Mouse (Mus musculus): ENCODE results near the gene Tdrd9. TPM values are rescaled to one million over a fixed set of nuclear protein-coding genes. Genes with fewer than 3 reads are reported as not detected.
"Not testable (repeated sequence)": the region's sequence is repeated elsewhere in the genome, so short reads cannot be mapped to it uniquely, and the experiment has no call there.

Gene Tdrd9
- polyA plus RNA-seq, 1 experiment from 2014 or later, result 0.48 TPM

DNA sequence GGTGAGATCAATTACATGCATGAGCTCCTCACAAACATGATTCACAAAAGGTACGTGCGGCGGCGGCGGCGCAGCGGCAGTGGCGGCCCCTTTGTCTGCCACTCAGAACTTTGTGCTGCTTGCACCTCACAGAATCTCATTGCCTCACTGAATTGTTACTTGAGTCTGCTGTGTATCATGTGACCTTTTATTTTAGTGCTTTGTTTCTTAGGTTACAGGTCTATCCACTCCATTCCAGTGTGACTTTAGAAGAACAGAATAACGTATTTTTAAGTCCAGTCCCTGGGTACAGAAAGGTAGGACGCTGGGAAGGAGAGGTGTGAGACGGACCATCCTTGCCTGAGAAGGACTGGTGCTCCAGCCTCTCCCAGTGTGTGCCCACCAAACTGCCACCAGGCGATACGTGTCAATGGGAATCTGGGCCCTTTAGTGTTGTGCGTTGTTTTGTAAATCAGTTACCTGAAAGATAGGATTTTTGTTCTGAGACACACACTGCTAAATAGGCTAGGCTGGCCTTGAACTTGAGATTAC lies 42.0 kb downstream of the Tdrd9 start:
- Histone ChIP-seq H3K4me3 (peak overlapping the region; percentile 20), H3K9me3 (no peaks in the 10 kb centered on the region), H3K27me3 (no peaks in the 10 kb centered on the region), H3K4me1 (replicated peaks) (peaks cover 10% of the 10 kb centered on the region), H3K9ac (peak overlapping the region; percentile 46; the same call in 1 of the 2 replicates), H3K27ac (peak overlapping the region; percentile 32; the same call in 1 of the 2 replicates), H3K36me3 (no peaks in the 10 kb centered on the region), H3K4me2 (peak overlapping the region; percentile 48)
- peak; percentile 17; the same call in 1 of the 2 replicates for ATAC-seq (ENCODE audit: low FRiP score)
- 13% methylated on average over 14 of the region's 14 CpGs for WGBS

DNA sequence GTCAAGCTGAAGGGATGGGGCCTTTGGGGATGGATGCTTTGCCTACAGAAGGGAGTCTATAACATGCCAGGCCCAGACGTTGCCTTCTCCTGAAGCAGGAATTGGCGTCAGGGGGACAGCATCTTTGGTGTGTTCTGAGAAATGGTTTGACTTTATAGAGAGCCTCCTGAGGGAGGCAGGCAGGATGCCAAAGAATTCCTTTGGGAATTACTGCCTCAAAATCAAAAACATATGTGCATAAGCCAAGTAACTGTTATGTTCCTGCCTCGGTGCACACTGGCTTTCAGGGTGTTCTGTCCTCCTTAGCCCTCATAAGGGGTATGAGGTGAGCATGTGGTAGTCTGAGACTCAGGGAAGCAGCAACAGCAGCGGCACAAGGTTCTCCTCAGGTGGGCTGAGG lies 45.0 kb downstream of the Tdrd9 start:
- no peak for ATAC-seq (ENCODE audit: low FRiP score)
- Histone ChIP-seq H3K9me3 (no peaks in the 10 kb centered on the region), H3K36me3 (no peaks in the 10 kb centered on the region), H3K4me1 (replicated peaks) (peaks cover 10% of the 10 kb centered on the region), H3K27ac (no peak overlapping the region), H3K27me3 (no peaks in the 10 kb centered on the region), H3K4me3 (no peak overlapping the region), H3K9ac (no peak overlapping the region), H3K4me2 (no peak overlapping the region)
- WGBS, result 80% methylated on average over 4 of the region's 4 CpGs

DNA sequence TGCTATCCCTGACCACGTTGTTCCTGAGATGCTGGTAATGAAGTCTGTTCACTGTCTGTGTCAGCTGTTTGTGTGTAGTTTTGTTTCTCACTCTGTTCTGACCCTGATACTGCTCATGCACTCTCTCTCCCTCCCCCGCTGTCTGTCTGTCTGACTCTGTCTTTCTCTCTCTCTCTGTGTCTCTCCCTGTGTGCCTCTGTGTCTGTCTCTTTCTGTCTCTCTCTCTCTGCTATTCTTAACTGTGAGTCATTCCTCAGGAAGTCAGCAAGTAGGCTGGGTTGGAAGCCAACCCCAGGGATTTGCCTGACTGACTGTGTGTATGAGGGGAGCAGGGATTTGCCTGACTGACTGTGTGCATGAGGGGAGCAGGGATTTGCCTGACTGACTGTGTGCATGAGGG lies 51.9 kb downstream of the Tdrd9 start:
- Histone ChIP-seq H3K27ac (no peak overlapping the region), H3K4me2 (no peak overlapping the region), H3K4me1 (replicated peaks) (no peaks in the 10 kb centered on the region), H3K4me3 (no peak overlapping the region), H3K27me3 (no peaks in the 10 kb centered on the region), H3K36me3 (no peaks in the 10 kb centered on the region), H3K9me3 (0 out of 2 replicates have a peak, but pooled peaks cover 5% of the 10 kb centered on the region), H3K9ac (no peak overlapping the region)
- no peak for ATAC-seq (ENCODE audit: low FRiP score)
- 81% methylated on average over 2 of the region's 2 CpGs for WGBS

DNA sequence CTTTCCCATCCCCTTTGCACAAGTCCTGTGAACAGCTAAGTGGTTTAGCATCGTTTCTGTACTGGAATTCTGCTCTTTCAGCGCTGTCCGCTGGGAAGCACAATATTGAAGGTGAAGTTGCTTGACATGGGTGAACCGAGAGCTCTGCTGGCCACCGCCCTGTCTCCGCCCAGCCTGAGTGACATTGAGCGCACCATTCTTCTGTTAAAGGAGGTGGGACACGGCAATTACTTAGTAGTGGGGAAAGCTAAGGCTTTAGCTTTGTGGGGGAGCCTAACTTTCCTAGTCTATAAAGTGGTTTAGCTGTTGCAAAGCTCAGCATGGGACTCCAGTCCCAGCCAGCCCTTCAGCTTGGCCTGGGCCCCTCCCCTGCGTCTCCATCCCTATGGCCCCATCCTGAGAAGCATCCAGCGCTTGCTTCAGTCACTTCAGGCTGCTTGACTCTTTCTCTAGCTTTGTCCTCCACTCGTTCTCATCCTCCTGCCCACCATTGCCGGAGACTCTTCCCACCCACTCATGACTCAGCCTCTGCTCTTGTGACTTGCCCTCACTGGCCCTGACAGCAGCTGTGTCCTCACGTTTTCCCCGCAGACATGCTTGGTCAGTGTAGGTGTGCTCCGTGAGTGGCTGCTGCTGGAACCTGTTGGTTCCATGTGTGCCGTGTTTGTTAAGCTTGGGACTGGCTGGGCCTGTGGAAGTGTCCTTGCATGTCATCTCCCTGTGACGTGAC lies 53.4 kb downstream of the Tdrd9 start:
- no peak for ATAC-seq (ENCODE audit: low FRiP score)
- WGBS, result 80% methylated on average over 17 of the region's 17 CpGs

DNA sequence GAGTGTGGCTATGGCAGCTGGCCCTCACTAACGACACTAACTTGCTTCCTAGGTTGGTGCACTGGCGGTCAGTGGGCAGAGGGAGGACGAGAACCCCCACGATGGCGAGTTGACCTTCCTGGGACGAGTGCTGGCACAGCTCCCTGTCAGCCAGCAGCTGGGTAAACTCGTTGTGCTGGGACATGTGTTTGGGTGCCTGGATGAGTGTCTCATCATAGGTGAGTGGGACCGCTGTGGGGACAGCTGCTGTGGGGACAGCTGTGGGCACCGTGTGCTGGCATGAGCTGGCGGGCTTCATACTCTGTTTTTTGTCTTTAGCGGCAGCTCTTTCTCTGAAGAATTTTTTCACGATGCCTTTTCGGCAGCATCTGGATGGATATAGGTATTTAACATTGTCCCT lies 54.1 kb downstream of the Tdrd9 start:
- Histone ChIP-seq H3K4me2 (no peak overlapping the region), H3K27ac (no peak overlapping the region), H3K27me3 (no peaks in the 10 kb centered on the region), H3K9ac (no peak overlapping the region), H3K36me3 (no peaks in the 10 kb centered on the region), H3K4me1 (replicated peaks) (no peaks in the 10 kb centered on the region), H3K9me3 (0 out of 2 replicates have a peak, but pooled peaks cover 5% of the 10 kb centered on the region), H3K4me3 (no peak overlapping the region)
- no peak for ATAC-seq (ENCODE audit: low FRiP score)
- WGBS, result 92% methylated on average over 13 of the region's 13 CpGs

More for the DNA sequence above, 53.4 kb downstream of the Tdrd9 start:
- H3K4me1 ChIP-seq (replicated peaks), result no peaks in the 10 kb centered on the region
- H3K27me3 ChIP-seq, result no peaks in the 10 kb centered on the region
- H3K4me2 ChIP-seq, result no peak overlapping the region
- H3K9ac ChIP-seq, result no peak overlapping the region
- H3K27ac ChIP-seq, result no peak overlapping the region
- H3K4me3 ChIP-seq, result no peak overlapping the region
- no peaks in the 10 kb centered on the region for H3K36me3 ChIP-seq
- H3K9me3 ChIP-seq, result 0 out of 2 replicates have a peak, but pooled peaks cover 5% of the 10 kb centered on the region

DNA sequence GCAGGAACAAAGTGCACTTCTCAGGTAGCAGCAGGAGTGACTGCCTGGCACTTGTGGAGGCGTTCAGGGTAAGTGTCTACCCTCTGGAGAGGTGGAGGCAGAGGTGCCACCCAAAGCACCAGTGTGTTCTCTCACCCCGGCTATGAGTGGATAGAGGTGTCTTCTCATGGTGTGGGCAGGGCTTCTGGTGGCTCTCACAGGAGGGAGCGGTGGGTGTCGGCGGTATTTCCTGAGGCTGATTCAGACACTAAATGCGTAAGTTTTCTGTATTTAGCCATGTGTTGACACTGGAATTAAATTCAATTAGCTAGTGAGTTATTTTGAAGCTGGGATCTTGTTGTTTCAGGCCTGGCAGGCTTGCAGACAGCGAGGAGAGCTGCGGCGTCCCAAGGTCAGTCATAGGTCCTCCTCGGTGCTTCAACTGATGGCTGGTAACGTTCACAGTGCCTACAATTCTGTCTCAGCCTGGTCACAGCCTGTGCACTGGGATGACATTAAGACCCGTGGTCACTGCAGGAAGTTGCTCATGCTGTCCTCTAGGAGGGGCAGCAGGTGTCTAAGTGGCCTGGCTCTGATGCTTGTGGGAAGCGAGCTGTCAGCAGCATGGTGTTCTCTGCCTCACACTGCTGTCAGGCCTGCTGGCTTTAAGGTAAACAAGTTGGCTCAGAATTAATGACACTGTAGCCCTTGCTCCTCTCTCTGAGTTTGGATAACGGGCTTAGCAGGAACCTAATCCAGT lies 54.7 kb downstream of the Tdrd9 start:
- H3K4me2 ChIP-seq, result no peak overlapping the region
- H3K9me3 ChIP-seq, result 0 out of 2 replicates have a peak, but pooled peaks cover 5% of the 10 kb centered on the region
- H3K9ac ChIP-seq, result no peak overlapping the region
- H3K36me3 ChIP-seq, result no peaks in the 10 kb centered on the region
- H3K27ac ChIP-seq, result no peak overlapping the region
- no peaks in the 10 kb centered on the region for H3K27me3 ChIP-seq
- no peak for ATAC-seq (ENCODE audit: low FRiP score)
- no peaks in the 10 kb centered on the region for H3K4me1 ChIP-seq (replicated peaks)
- no peak overlapping the region for H3K4me3 ChIP-seq
- WGBS, result 86% methylated on average over 14 of the region's 14 CpGs

DNA sequence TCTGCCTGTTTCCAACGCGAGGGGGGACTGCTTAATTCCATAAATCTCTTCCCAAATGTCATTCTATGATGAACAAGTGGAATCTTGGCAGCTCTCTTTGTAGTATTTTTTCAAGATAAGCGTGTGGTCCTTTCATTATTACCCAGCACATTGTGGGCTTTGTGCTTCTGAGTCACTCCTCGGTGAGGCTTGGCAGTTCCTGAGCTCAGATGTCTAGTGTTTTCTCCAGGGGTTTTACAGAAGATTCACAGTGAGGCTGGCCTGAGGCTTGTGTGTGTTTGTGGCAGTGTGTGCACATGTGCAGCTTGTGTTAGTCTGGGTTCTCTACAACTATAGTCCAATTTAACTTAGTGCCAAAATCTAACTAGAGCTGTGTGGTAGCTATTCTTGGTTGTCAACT lies 56.0 kb downstream of the Tdrd9 start:
- no peak overlapping the region for H3K4me3 ChIP-seq
- H3K36me3 ChIP-seq, result no peaks in the 10 kb centered on the region
- H3K9me3 ChIP-seq, result 0 out of 2 replicates have a peak, but pooled peaks cover 3% of the 10 kb centered on the region
- 69% methylated on average over 4 of the region's 4 CpGs for WGBS
- ATAC-seq (ENCODE audit: low FRiP score), result no peak
- H3K4me1 ChIP-seq (replicated peaks), result no peaks in the 10 kb centered on the region
- no peak overlapping the region for H3K4me2 ChIP-seq
- H3K27me3 ChIP-seq, result no peaks in the 10 kb centered on the region
- no peak overlapping the region for H3K9ac ChIP-seq
- no peak overlapping the region for H3K27ac ChIP-seq

DNA sequence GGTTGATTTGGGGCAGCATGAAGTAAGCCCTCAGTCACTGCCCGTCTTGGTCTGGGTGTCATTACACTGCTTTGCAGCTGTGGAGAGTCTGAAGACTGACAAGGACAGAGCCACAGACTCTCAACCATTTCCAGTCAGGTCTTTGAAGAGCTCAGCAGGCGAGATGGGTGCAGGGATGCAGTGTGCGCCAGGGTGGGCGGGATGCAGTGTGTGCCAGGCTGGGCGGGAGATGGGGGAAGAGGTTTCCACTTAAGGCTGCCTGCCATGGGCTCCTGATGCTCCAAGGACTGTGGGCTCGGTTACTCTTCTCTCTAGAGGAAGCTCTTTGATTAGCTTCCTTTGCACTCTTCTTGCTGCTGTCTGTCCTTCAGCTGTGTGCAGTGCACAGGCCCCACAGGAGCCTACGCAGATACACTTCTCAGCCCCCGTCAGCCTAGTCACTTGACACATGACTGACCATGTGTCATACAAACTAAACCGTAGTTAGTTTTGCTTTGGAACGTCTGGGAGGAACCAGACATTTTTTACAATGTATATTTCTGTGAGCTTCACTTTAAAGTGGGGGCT lies 62.1 kb downstream of the Tdrd9 start:
- no peak for ATAC-seq (ENCODE audit: low FRiP score)
- Histone ChIP-seq H3K9ac (no peak overlapping the region), H3K4me3 (no peak overlapping the region), H3K4me1 (replicated peaks) (no peaks in the 10 kb centered on the region), H3K27ac (no peak overlapping the region), H3K27me3 (no peaks in the 10 kb centered on the region), H3K9me3 (no peaks in the 10 kb centered on the region), H3K4me2 (no peak overlapping the region), H3K36me3 (no peaks in the 10 kb centered on the region)
- WGBS, result 86% methylated on average over 10 of the region's 10 CpGs

DNA sequence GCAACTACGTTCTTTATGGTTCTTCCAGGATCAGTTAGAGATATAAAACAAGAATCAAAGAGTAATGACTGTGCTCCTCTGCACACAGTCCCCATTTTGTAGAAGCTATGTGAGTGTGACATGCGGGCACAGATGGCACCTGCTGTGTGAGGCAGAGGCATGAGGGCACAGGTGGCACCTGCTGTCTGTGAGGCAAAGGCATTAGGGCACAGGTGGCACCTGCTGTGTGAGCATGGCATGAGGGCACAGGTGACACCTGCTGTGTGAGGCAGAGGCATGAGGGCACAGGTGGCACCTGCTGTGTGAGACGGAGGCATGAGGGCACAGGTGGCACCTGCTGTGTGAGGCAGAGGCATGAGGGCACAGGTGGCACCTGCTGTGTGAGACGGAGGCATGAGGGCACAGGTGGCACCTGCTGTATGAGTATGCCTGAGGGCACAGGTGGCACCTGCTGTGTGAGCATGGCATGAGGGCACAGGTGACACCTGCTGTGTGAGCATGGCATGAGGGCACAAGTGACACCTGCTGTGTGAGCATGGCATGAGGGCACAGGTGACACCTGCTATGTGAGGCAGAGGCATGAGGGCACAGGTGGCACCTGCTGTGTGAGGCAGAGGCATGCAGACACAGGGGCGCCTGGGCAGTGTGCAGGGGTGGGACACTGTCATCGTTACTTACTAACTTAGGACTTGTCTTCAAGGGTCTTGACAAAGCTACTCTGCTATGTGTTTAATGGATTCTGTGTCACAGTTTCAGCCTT lies 64.2 kb downstream of the Tdrd9 start:
- H3K36me3 ChIP-seq; H3K4me2 ChIP-seq; H3K27ac ChIP-seq; H3K4me3 ChIP-seq; H3K9ac ChIP-seq; ATAC-seq (ENCODE audit: low FRiP score); H3K4me1 ChIP-seq (replicated peaks); H3K27me3 ChIP-seq; H3K9me3 ChIP-seq: not testable (repeated sequence)
- 80% methylated on average over 6 of the region's 6 CpGs for WGBS

DNA sequence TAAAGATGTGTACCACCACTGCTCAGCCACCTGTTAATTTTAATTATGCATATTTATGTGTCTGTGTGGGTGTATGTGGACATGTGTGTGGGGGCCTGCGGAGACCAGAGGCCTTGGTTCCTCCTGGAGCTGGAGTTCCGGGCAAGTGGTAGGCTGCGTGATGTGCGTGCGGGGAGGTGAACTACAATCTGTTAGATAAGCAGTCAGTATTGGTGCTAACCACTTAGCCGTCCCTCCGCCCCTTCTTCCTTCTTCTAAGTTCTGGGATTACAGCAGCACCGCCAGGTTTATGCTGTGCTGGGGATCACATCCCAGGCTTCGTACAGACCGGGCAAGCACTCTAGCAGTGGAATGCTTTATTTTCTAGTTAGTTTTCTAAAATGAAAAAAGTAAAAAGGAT lies 67.1 kb downstream of the Tdrd9 start:
- H3K27ac ChIP-seq, result no peak overlapping the region
- H3K4me2 ChIP-seq, result no peak overlapping the region
- H3K4me1 ChIP-seq (replicated peaks), result no peaks in the 10 kb centered on the region
- H3K27me3 ChIP-seq, result no peaks in the 10 kb centered on the region
- ATAC-seq (ENCODE audit: low FRiP score), result no peak
- no peaks in the 10 kb centered on the region for H3K36me3 ChIP-seq
- no peaks in the 10 kb centered on the region for H3K9me3 ChIP-seq
- WGBS, result 93% methylated on average over 10 of the region's 10 CpGs
- no peak overlapping the region for H3K9ac ChIP-seq
- H3K4me3 ChIP-seq, result no peak overlapping the region

DNA sequence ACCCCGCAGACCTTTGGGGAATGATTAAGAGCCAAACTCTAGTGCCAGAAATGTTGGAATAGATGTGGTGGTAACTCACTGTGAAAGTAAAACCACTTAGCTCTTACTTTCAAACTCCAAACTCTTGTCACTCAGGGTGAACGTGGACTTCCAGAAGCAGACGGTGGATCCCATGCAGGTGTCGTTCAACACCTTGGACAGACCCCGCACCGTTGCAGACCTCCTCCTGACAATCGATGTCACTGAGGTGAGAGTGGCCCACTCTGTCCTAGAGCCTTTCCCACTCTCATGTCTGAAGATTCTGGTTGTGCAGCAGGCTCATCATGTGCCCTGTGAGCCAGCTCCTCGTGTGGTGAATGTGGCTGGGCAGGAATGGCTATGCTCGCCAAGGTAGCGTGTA lies 67.8 kb downstream of the Tdrd9 start:
- H3K27ac ChIP-seq, result no peak overlapping the region
- H3K9me3 ChIP-seq, result no peaks in the 10 kb centered on the region
- no peaks in the 10 kb centered on the region for H3K4me1 ChIP-seq (replicated peaks)
- no peaks in the 10 kb centered on the region for H3K27me3 ChIP-seq
- no peaks in the 10 kb centered on the region for H3K36me3 ChIP-seq
- WGBS, result 92% methylated on average over 10 of the region's 10 CpGs
- no peak overlapping the region for H3K4me2 ChIP-seq
- no peak overlapping the region for H3K4me3 ChIP-seq
- no peak overlapping the region for H3K9ac ChIP-seq
- no peak for ATAC-seq (ENCODE audit: low FRiP score)

DNA sequence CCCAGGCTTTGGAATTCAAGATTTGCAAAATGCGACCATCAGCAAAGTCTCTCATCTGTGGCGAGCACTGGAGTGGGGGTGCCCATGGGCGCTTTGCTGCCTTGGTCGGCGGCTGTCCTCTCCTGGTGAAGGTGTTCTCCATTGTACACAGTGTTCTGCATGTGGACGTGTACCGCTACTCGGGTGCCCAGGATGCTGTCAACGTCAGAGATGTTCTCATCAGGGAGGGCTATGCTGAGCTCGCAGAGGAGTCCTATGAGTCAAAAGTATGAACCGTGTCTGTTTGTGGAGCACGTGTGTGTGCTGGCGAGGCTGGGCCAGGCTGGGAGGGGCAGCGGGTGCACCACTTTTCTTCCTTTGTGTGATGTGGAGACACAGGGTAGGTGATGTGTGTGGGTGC lies 71.3 kb downstream of the Tdrd9 start:
- Histone ChIP-seq H3K4me1 (replicated peaks) (no peaks in the 10 kb centered on the region), H3K9ac (no peak overlapping the region), H3K4me3 (no peak overlapping the region), H3K36me3 (no peaks in the 10 kb centered on the region), H3K4me2 (no peak overlapping the region), H3K9me3 (no peaks in the 10 kb centered on the region), H3K27ac (no peak overlapping the region), H3K27me3 (no peaks in the 10 kb centered on the region)
- 91% methylated on average over 14 of the region's 14 CpGs for WGBS
- no peak for ATAC-seq (ENCODE audit: low FRiP score)

Data from hindbrain, embryonic 13.5 days (tissue).